Mouse (Mus musculus) intestine, embryonic 15.5 days (tissue): ENCODE data around the gene Lnpep. TPM values are rescaled to one million over a fixed set of nuclear protein-coding genes. Genes with fewer than 3 reads are reported as not detected.

ENCODE experiments used
- polyA plus RNA-seq: library from polyadenylated mRNA; unstranded; fragments of >200 nt; fragmentation: Nextera tagmentation; extraction: Ambion mirVana; gene quantifications from 2 replicates; pipeline ENCODE4 v1.2.1, GENCODE M21; 2015

The Lnpep gene
- polyA plus RNA-seq, 1 experiment from 2014 or later: 7.8 TPM

Other genes with a start within 250 kb of the Lnpep start
- gene Lix1, start 222.4 kb downstream of the Lnpep start, polyA plus RNA-seq: 4.2 and 4.7 TPM in 2 replicates
- gene Vmn2r90, start 78.7 kb upstream of the Lnpep start, polyA plus RNA-seq: not detected in 2 replicates
- 18.7 and 23.7 TPM in 2 replicates for gene Spaca6, start 202.1 kb upstream of the Lnpep start, polyA plus RNA-seq
- 0.57 and 0.83 TPM in 2 replicates for gene Has1, start 230.2 kb upstream of the Lnpep start, polyA plus RNA-seq